Mouse (Mus musculus) stomach, embryonic 16.5 days (tissue): ENCODE measurements around the gene Fancc. TPM values are rescaled to one million over a fixed set of nuclear protein-coding genes. Genes with fewer than 3 reads are reported as not detected.
A peak's percentile ranks its signal among the peaks of the same experiment; 100 is the strongest.

Experiments
- ATAC-seq: fragments of 200-750 bp; cut with Nextera tagmentation; 2 replicates; pipeline ENCODE4 v1.8.0; 2017; ENCODE audit warnings: moderate number of reproducible peaks, moderate TSS enrichment; ENCODE audit not compliant: insufficient read depth, low FRiP score
- H3K27ac ChIP-seq: fragments of 300-500 bp; sonication (generic); 2 replicates; pipeline ENCODE4 v1.5.1; 2014; ENCODE audit warnings: low read length
- H3K27me3 ChIP-seq: fragments of 300-500 bp; sonication (generic); 2 replicates; pipeline ENCODE4 v1.6.1; 2014; ENCODE audit warnings: low read length, control low read depth, mixed read lengths; ENCODE audit not compliant: control insufficient read depth, insufficient read depth
- H3K36me3 ChIP-seq: fragments of 300-500 bp; sonication (generic); 2 replicates; pipeline ENCODE4 v1.6.1; 2014; ENCODE audit warnings: low read length; ENCODE audit not compliant: control insufficient read depth, insufficient read depth
- H3K4me1 ChIP-seq: fragments of 300-500 bp; sonication (generic); 2 replicates; pipeline ENCODE4 v1.6.1; 2014; ENCODE audit warnings: low read length, control low read depth, mixed read lengths; ENCODE audit not compliant: control insufficient read depth, insufficient read depth
- H3K4me2 ChIP-seq: fragments of 300-500 bp; sonication (generic); 2 replicates; pipeline ENCODE4 v1.6.1; 2014; ENCODE audit warnings: low read depth, low read length, mixed read lengths
- H3K4me3 ChIP-seq: fragments of 300-500 bp; sonication (generic); replicated peaks from 2 replicates; pipeline ENCODE4 v1.5.1; 2014; ENCODE audit warnings: mild to moderate bottlenecking, low read length
- H3K9ac ChIP-seq: fragments of 300-500 bp; sonication (generic); 2 replicates; pipeline ENCODE4 v1.6.1; 2014; ENCODE audit warnings: low read length
- H3K9me3 ChIP-seq: fragments of 300-500 bp; sonication (generic); replicated peaks from 2 replicates; pipeline ENCODE4 v1.6.1; 2016; ENCODE audit warnings: low read length, control low read depth; ENCODE audit not compliant: control insufficient read depth
- WGBS: fragments of 180-500 bp; shearing (Covaris S2); extraction: QIAGEN DNeasy Blood & Tissue Kit; methylation state at CpG from one replicate; pipeline ENCODE4 v1.1.7; 2014; 5-methylcytosine and 5-hydroxymethylcytosine counted together
- microRNA counts: library from miRNA; unstranded; fragments of <30 nt; microRNA quantifications from one replicate; lab custom pipeline; 2016
- microRNA-seq: library from miRNA; unstranded; fragments of <30 nt; microRNA quantifications from one replicate; pipeline ENCODE4, GENCODE M21; 2016
- polyA plus RNA-seq: library from polyadenylated mRNA; unstranded; fragments of >200 nt; fragmentation: Nextera tagmentation; extraction: Ambion mirVana; gene quantifications from 2 replicates; pipeline ENCODE4 v1.2.1, GENCODE M21; 2015

Fancc gene
- polyA plus RNA-seq, 1 experiment from 2014 or later, result 22.0 TPM

DNA sequence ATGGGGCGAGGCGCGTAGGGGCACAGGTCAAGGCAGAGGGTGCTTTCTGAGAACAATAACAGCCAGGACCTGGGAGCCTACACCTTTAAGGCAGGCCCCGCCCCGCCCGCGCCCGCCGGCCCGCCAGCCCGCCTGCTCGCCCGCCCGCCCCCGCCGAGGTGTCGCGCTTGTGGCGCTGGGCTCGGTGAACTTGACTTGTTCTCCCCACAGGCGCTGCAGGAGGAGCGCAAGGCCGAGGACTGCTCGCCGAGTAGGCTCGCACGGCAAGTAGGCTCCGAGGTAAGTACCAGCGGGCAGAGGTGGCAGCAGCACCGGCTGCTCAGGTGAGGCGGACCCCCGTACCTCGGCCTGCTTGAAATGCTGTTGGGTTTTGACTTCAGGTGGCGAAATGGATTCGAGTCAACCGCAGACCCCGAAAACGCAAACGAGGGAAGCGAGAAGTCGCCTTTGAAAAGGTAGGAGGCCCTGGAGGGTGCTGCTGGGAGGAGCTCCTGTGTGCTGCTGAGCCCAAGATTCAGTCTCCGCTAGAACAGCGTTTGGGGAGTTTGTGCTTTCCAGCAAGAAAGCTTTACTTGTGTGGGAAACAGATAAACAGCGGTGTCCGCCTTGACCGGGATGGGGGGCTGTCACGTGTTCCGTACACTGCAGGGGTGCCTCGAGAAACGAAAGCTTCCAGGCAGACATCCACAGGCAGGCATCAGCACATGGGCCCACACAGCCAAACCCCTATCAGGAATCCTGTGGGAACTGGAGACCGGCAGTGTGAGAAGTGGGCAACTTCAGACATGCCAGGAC lies 257.0 kb downstream of the Fancc start:
- ATAC-seq, result peak; percentile 88
- under 1% methylated on average over 49 of the region's 51 CpGs for WGBS
- Histone ChIP-seq H3K9me3 (no peaks in the 10 kb centered on the region), H3K4me2 (peak overlapping the region; percentile 89), H3K9ac (peak overlapping the region; percentile 96), H3K4me1 (peaks cover 25% of the 10 kb centered on the region), H3K36me3 (no peaks in the 10 kb centered on the region), H3K27me3 (no peaks in the 10 kb centered on the region), H3K27ac (peak overlapping the region; percentile 95), H3K4me3 (peak overlapping the region; percentile 91)

DNA sequence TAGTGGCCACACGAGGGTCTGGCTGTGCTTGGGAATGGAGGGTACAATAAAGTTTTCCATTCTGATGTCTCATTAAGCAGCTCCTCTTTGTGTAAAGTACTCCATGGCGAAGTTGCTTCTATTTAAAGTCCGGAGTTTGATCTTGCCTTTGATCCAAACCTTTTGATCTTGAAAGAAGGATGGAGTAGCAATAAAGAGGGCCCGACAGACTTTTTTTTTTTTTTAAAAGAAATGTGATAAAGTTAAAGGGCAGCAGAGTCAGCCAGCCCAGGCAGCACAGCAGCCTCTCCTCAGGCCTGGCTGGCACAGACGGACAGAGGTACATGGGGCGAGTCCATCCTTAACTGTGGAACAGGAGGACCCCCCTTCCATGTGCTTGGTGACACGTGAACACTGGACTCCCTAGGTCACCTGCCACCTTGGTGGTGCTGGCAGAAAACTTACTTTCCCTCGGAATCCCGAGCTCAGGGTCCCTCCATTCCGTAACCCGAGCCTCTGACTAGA lies 257.7 kb downstream of the Fancc start:
- peak overlapping the region; percentile 95 for H3K27ac ChIP-seq
- peaks cover 25% of the 10 kb centered on the region for H3K4me1 ChIP-seq
- no peaks in the 10 kb centered on the region for H3K9me3 ChIP-seq
- H3K27me3 ChIP-seq, result no peaks in the 10 kb centered on the region
- peak overlapping the region; percentile 91 for H3K4me3 ChIP-seq
- peak overlapping the region; percentile 89 for H3K4me2 ChIP-seq
- WGBS, result 7% methylated on average over 11 of the region's 11 CpGs
- ATAC-seq, result peak; percentile 32
- no peaks in the 10 kb centered on the region for H3K36me3 ChIP-seq
- H3K9ac ChIP-seq, result peak overlapping the region; percentile 96

DNA sequence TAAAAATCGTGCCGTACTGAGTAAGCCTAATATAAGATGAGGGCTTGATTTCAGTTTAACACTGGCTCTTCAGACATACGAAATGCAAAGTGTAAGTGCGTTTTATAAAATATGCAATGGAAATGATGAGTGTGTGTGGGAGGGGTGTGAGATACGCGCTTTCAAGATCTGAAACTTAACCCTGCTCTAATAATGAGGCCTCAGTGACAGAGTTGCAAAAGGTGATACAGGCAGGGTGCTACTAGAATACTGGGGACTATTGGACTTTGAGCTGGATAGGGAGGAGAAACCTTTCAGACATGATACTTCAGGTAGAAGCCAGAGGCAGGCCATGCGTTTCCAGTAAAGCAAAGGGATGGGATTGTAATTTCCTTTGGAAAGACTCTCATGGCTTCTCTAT lies 259.0 kb downstream of the Fancc start:
- ATAC-seq, result no peak
- H3K36me3 ChIP-seq, result no peaks in the 10 kb centered on the region
- no peaks in the 10 kb centered on the region for H3K27me3 ChIP-seq
- no peak overlapping the region for H3K4me2 ChIP-seq
- no peaks in the 10 kb centered on the region for H3K9me3 ChIP-seq
- H3K4me1 ChIP-seq, result peaks cover 20% of the 10 kb centered on the region
- H3K9ac ChIP-seq, result no peak overlapping the region
- H3K4me3 ChIP-seq, result no peak overlapping the region
- whole genome bisulfite sequencing, result 83% methylated on average over 7 of the region's 7 CpGs
- H3K27ac ChIP-seq, result no peak overlapping the region

DNA sequence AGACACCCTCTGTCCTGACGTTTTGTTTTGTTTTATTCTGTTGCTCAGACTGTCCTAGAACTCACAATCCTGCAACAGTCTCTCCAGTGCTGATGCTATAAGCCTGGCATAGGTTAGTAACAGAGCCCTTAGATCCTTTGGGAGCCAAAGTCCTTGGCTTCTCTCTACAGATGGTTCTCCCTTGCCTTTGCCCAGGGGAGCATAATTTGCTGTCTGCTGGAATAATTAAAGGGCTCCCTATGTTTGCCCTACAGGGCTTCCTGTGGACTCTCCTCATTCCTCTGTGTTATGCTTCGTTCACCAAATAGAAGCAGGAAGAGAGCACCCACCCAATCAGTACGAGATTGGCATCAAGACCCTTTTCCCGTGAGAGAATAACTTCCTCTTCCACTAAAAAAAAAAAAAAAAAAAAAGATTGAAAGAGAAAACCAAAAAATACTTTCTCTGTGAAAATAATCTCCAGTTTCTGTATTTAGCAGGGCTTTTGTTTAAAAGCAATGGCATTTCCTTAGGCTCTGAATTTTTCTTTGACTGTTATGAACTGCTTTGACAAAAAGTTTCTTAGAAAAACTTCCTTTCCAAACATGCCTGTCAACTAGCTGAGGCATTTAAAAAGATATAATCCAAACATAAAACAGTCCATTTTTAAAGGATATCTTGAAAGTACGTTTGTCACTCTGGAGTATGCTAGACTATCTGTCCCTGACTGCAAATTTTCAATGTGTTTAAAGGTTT lies 260.8 kb downstream of the Fancc start:
- ATAC-seq, result no peak
- Histone ChIP-seq H3K4me2 (no peak overlapping the region), H3K9ac (no peak overlapping the region), H3K4me3 (no peak overlapping the region), H3K27ac (peak overlapping the region; percentile 79), H3K9me3 (no peaks in the 10 kb centered on the region), H3K4me1 (peaks cover 25% of the 10 kb centered on the region), H3K27me3 (no peaks in the 10 kb centered on the region), H3K36me3 (no peaks in the 10 kb centered on the region)
- WGBS, result 20% methylated on average over 5 of the region's 5 CpGs

DNA sequence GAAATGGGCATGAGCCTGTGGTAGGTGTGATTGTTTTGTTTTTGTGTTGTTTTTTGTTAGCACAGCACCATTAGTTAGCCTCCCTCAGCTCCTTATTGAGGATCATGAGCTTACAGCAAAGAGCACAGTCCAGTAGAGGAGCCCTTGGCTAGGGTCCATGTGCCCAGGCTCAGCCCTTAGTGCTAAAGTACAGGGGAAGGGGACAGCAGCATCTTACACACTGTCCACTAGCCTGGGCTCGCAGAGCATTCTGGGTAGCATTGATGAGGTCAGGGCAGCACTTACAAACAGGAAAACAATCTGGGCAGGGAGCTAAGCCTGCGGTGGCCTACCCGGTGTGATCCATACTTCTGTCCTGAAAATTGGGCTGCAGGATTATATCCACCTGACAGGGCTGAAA lies 261.5 kb downstream of the Fancc start:
- 74% methylated on average over 3 of the region's 3 CpGs for WGBS
- Histone ChIP-seq H3K4me2 (no peak overlapping the region), H3K4me1 (peaks cover 27% of the 10 kb centered on the region), H3K36me3 (no peaks in the 10 kb centered on the region), H3K27ac (peak overlapping the region; percentile 79), H3K9ac (no peak overlapping the region), H3K4me3 (no peak overlapping the region), H3K27me3 (no peaks in the 10 kb centered on the region), H3K9me3 (no peaks in the 10 kb centered on the region)
- no peak for ATAC-seq

MicroRNAs encoded within 50 kb of the gene (microRNA counts, 519-probe panel; counts per million panel counts)
- 3,669 counts per million, percentile 84 among the panel's probes with 10 or more counts for microRNA mmu-miR-23b (lab: Ali Mortazavi, UCI)
- microRNA mmu-miR-24 (lab: Ali Mortazavi, UCI), result 3,406 counts per million, percentile 79 among the panel's probes with 10 or more counts
- microRNA mmu-miR-27b (lab: Ali Mortazavi, UCI), result 2,733 counts per million, percentile 61 among the panel's probes with 10 or more counts

Small RNA genes lying within 50 kb of the gene (microRNA-seq; reads per million reads assigned to microRNA genes)
- 33,301 reads per million, percentile 98 among the genes with 10 or more reads in this experiment for gene Mir23b
- not detected for gene Mir24-1
- gene Mir27b, result 3,429 reads per million, percentile 87 among the genes with 10 or more reads in this experiment
- not detected for gene Mir3074-1

Other genes with a start within 250 kb of the Fancc start
- gene Ptch1, start 76.3 kb upstream of the Fancc start, polyA plus RNA-seq, result 28.5 and 31.1 TPM in 2 replicates